Mouse (Mus musculus) kidney, adult 8-10 months (tissue): ENCODE data around the gene Orm1.

ENCODE experiments used
- DNase-seq, 2 experiments: peaks; one replicate each; pipeline ENCODE4 v3.0.0; 2022

Gene Orm1

DNA sequence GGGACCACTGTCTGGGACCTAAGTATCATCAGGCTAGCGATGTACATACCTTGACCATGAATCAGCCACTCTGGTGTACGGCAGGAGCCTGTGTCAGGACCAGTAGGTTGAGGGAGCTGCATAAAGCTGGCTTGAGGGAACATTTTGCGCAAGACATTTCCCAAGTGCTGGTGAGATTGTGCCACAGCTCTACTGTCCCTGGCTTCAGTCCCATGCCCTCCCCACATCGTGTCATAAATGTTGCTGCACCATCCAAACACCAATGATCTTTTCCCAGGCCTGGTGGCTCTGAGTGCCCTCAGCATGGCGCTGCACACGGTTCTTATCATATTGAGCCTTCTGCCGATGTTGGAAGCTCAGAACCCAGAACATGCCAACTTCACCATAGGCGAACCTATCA is at the start of gene Orm1:
TSS of gene Orm1 (plus strand) at position 266 of the 400 bp plus-strand sequence.
- DNase-seq, result no peak

DNA sequence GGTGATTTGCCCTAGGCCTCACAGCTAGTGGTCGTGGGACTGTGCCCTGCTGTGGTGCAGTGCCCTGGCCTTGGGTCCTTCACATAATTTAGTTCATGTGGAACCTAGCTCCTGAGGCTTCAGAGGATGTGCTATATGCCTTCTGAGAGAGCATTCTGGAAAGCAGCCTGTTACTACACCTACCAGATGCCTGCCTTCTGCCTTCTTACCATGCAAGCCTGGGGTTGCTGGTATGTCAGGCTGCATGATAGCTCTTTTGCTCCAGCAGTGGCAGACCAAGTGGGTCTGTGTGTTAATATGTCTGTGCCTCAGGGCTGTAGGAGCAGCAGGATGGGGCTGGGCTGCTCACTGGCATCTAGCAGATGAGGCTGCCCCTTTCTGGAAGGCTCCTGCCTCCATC is 48.7 kb upstream of the Orm1 start:
- DNase-seq, result no peak

DNA sequence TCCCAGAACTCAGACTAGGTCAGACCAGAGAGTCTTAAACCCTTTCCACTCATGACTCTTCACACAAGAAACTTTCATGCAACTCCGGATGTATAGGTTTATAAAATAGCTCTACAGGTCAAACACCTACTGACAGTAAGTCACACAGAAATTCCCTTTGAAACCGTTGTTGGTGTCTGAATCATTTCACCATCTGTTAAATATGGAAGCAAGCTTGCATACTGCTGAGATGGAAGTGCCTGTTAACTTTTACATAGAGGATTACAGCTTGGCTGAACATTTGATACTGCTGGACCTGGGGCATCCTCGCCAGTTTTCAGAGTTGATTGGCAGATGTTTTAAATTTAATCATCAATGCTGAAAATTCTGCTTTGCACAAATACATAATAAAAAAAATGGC is 48.1 kb upstream of the Orm1 start:
- DNase-seq, result no peak

DNA sequence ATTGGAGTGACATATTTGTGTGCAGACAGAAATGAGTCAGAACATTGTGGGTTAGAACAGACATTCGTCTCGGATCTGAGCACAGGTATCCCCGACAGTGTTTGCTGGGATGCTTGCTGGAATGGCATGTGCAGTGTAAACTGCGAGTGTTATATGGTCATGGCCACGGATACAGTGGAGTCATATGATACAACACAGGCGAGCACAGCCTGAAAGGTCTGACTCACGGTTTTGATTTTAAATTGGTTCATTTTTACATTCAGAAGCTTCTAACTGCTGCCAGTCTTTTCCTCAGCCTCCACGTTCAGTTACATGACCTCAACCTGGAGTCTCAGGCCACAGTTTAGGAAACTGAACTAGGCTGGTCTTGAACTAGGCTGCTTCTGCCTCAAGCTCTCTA is 47.5 kb upstream of the Orm1 start:
- DNase-seq, result no peak

DNA sequence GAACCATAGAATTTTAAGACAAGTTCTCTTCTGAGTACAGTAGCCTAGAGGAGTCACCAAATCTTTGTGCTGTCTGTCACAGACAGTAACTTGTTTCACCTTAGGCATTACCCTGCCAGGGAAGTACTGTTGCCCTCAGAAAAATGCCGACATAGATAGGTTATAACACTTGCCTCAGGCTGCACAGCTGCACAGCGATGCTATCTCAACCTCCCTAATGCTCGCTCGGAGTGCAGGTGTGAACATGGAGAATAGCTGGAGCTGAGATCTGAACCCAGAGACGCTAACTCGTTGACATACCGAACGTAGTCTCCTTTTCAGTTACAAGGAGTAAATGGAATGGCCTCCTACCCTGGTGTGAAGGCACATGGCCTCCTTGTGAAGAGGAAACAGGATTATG is 46.2 kb upstream of the Orm1 start:
- no peak for DNase-seq

DNA sequence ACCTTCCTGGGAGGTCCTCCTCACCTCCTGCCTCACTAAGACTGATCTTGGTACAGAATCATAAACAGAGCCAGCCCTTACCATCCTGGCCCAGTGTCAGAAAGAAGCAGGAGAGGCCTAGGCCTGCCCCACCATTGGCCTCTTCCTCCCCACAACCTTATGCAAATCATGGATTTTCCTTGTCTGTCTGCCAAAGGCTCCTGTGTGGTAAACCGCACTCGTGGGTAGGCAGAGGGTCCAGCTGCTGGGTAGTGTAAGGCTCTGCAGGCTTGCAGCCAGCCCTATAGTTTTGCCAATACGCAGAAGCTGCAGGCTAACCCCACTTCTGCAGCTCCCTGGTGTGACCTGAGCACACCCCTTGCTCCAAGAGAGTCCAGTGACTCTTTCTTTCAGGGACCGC is 41.7 kb upstream of the Orm1 start:
- no peak for DNase-seq

DNA sequence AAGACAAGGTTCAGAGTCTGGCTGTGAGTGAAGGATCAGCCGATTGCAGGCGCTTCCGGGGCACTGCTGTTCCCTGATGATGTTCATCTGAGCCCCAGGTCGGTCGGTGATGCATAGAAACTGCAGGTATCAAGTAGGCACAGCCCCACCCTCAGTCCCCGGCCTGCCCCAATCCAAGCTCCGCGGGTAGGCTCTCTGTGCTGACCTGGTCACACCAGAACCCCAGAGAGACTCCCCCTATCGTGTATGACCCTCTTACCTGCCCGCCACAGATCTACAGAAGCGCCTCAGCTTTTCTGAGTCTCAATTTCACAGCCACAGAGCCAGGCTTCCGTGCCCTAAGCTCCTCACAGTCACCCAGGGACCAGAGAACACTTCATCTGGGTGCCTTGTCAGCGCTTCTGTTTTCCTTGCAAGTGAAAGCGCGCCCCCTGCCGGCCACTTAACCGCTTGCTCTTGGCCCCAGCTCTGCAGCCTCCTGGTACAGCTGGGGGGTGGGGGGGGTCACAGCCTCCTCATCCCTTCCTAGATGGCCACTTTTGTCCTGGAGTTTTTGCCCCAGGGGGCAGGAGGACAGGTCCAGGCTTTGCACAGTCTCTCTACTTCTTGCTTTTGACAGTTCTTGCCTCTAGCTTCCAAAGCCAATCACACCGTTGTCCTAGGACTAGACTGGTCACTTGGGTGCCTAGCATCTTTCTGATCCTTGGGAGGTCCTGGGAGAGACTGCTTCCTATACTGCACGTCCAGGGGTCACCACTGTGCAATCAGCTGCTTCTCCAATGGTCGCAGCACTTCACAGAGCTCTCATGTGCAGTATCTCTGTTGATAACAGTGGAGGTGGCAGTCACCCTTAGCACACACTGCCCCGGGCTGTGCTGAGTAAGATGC is 36.9 kb upstream of the Orm1 start:
- DNase-seq, result peak; percentile 81 to 92

DNA sequence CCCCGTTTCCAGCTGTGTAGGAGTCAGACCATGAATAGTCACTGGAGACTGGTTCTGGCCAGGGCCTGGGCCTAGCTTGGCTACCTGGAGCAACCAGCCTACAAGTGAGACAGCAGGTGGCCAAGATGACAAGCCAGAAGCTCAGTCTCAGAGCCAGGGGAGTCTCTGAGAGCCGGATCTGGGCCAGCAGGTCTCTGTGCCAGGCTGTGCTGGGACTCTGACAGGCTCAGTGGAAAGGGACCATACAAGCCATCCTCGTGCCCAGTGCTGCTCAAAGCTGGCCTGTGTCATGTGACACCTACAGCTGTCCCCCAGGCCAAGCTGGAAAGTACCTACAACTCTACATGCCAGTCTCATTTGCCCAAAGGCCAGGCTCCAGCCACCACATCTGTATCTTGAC is 36.0 kb upstream of the Orm1 start:
- no peak for DNase-seq

DNA sequence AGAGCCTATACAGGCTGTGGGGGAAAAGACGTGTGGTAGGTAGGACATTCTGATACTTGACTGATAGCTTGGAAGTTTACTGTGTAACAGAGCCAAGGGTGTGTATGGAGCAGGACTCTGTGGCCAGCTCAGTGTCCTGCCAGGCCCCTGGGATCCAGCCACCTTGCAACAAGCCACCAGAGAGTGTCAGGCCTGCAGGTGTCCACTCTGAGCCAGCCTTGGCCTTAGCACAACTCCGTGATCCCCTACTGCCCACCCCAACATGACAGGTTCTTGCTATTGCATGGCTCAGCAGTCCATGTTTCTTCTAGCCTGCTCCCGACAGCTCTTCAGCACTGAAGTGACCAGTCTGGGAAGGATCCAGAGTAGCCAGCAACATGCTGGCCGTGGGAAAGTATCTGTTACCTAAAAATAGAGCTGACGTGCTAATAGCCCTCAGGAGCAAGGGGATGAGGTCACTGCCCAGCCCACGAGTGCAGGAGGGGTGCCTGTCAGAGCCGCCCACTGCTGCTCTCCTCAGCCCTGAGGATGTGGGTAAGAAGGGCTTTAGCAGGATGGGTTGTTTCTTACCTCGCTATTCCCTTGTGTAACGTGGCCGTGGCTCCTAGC is 34.0 kb upstream of the Orm1 start:
- no peak for DNase-seq

DNA sequence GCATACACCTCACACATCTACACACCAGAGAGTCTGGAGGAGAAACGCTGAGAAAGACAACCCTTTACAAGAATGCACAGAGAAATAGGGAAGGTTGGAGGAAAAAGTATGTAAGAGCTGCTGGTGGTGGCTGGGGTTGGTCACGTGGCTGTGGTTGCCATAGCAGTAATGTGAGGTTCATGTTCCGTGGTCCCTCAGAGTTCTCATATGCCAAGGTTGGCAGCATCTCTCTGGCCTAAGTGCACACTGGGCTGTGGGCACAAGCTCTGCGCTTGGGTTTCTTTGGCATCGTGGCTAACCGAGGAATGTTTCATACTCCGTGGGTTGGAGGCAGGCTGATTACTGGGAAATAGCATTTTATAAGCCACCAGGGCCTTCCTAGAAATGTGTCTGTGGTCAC is 32.9 kb upstream of the Orm1 start:
- DNase-seq, result no peak

DNA sequence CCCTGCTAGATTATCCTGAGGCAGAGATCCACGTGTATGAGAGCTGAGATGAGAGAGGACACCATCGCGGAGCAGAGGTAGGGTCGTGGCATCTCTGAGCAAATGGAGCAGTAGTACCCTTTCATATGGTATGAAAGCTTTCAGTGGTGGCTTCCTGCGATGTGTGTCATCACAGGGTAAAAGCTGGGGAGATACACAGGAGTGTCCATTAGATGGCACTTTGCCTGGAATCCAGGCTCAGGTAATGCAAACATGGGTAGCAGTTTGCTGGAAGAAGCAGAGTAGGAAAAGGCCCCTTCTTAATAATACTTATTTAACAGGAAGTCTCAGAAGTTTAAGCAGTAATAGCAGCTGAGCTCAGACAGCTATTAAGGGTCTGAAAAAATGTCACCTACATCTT is 30.3 kb upstream of the Orm1 start:
- DNase-seq, result no peak

DNA sequence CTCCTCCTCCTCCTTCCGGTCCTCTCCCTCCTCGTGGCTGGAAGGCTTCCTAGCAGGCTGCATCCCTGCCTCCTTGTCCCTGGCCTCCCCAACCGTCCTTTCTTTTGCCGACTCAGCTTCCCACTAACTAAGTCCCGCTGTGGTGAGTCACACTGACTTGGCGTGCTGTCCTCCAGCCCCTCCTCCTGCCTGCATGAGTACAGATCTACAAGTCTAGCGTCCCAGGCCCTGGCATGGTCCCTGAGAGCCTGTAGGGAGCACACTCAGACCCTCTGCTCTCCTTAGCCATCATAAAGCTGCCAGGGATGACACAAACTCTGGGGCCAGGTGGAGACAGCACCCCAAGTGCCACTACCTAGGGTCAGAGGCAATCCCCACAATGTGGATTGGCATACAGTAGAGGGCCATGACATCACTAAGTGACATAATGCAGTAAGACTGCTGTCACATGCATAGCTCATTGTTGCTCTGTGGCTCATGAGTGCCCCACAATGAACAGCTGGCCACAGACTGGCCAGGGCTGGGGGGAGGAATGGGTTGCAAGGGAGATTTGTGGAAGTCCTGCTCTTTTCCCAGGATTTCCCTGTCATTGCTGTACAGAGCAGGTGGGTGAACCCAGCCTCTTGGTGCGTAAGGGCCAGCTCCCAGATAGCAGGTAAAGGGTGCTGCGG is 28.1 kb upstream of the Orm1 start:
- DNase-seq, result peak in 1 of 2 experiments; percentile 19

DNA sequence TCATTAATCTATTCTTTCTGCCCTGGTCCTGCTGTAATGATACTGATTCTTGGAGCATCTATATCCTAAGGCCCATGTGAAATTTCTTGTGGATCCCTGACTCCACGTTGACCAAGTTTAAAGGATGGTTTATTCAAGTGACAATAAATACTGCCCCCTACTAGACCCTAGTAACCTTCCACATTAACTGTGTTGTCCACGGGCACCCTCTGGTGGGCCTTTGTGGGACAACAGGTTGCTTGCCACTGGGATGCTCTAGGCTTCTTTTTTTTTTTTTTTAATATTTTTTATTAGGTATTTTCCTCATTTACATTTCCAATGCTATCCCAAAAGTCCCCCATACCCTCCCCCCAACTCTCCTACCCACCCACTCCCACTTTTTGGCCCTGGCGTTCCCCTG is 24.8 kb upstream of the Orm1 start:
- peak; percentile 28 to 61 for DNase-seq

DNA sequence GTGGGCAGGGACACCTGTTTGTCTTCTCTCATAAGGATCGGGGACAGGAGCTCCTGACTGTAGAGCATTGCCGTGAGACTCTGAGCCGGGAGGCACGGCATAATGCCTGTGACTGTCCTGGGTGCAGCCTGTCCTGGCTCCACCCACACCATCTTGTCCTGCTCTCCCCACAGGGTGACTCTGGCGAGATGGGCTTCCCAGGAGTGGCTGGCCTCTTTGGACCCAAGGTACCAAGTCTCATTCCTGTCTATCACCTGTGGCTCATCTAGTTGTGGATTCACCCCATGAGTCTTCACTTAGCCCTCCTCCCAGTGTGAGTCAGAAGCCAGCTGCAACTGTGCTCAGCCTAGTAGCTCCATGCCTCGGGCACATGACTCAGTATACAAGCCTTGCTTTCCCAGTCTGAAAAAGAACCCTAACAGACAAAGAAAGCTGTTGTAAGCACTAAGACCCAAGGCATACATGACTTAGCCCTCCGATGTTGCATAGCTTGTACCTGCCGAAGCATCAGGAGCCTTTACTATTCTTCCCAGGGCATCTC is 21.0 kb upstream of the Orm1 start:
- DNase-seq, result no peak

DNA sequence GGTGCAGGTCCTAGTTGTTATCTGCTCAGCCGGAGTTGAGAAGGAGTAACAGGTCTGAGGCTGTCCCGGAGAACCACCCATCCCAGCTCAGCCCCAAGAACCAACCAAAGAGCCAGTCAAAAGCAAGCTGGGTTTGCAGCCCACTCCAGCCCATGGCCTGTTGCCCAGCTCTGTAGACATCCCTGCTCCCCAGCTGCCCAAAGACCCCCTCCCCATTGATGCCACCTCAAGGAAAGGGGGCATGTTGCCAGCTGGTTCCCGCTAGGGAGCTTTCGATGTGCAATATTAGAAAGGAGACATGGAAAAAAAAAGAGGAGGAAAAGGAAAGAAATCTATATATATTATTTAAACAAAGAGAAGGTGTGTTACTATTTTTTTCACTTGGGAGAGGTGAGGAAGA is 11.0 kb upstream of the Orm1 start:
- DNase-seq, result no peak

DNA sequence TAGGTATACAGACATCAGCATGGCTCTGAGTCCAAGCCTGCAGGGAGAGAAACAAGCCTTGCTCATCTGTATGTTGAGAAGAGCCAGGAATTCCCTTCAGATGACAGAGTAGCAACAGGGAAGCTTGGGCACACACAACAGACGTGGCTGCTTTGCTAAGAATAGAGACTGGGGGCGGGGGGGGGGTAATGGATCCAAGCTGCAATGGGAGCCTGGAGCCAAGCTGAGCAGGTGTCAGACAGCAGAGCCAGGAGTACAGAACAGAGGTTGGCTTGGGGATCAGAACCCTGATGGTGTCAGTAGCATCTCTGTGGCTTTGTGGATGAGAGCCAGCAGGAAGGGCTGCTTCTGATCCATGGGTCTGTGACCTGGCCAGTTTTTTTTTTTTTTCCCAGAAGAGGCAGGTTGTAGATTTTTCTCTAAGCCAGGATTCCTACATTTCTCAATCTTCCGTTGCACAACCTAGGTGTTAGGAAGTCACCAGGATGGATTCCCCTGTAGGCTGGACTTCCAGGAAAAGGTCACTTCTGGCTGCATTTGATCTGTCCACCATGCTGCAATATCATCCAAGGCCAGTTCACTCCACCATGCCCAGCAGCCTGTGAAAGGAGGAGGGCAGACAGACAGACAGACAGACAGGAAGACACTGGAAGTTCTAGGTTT is 5.8 kb upstream of the Orm1 start:
- no peak for DNase-seq

DNA sequence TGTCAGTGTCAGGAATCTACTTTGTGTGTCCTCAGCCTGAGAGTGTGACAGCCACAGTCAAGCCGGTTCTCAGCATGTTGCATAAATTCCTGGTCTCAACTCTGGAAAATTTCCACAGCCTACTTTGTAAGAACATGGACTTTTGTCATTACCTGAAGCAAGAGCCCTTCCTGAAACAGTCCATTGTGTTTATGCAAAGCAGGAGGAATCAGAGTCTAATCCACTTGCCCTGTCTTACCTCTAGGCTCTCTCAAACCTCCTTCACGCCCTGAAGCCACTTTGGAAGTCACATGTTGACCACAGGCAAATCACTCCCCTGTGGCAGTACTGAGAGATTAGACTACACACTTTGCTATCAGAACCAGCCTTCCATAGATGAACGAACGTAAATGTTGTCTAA is 1.9 kb upstream of the Orm1 start:
- no peak for DNase-seq

DNA sequence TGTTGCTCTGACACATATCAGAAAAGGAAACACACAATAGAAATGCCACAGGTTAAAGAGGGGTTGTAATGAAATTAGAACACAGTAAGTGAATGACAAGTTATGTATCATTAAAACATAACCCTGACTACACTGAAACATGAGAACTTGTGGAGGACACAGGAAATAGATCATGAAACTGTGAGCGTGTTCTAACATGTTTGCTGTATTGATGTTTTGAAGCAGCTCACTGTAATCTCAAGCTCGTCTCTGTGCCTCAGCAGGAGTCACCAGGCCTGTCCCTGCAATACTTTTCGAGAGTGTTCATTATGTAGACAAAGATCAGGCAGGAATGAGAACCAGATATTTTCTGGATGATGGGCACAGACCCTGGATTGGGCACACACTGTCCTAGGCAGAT is 752 bp upstream of the Orm1 start:
- DNase-seq, result no peak

DNA sequence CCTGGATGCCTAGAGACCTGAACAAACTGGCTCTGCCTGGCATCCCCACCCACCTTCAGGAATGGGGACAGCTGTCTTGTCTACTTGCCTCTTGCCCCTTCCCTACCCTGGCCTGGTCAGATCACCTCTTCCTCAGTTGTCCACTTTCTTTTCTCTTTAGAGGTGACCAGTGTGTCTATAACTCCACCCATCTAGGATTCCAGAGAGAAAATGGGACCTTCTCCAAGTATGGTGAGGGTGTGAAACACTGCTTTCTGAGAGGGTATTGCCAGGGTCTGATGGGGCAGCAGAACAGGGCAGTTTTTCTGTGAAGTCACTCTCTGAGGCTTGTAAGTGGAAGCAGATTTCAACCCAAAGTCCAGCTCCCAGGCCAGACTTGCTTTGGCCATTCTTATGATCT is 901 bp downstream of the Orm1 start:
- DNase-seq, result no peak

DNA sequence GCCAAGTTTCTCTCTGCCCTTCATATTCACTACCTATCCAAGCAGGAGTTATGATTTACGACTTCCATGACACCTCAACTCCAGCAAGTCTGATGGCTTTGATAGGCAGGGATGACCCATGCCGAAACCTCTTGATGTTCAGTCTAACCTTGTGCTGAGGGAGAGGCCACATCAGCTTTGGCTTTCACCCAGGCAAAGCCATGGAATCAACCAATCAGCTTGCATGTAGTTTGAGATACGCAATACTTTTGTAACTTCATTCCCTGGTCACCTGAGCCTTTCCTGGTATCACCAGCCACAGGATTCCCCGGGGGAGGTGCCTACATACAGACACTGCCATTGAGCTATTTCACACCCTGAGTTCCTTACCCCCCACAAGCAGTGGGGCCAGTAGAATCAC is 2.3 kb downstream of the Orm1 start:
- no peak for DNase-seq

DNA sequence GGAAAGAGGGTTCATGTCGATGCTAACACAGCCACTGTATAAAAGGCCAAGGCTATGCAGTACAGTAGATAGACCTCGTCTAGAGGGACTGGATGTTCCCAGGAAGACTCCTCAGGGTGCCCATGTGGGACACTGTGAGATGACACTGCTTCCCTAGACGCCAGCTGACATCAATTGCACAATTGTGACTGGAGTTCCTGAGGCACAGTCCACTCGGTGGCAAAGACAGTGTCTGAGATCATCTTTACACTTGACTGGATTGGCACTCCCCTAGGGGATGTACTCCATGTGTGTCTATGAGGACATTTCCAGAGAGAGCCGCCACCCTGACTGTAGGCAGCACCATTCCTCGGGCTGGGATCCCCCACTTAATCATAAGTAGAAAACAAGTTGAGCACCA is 4.2 kb downstream of the Orm1 start:
- no peak for DNase-seq

DNA sequence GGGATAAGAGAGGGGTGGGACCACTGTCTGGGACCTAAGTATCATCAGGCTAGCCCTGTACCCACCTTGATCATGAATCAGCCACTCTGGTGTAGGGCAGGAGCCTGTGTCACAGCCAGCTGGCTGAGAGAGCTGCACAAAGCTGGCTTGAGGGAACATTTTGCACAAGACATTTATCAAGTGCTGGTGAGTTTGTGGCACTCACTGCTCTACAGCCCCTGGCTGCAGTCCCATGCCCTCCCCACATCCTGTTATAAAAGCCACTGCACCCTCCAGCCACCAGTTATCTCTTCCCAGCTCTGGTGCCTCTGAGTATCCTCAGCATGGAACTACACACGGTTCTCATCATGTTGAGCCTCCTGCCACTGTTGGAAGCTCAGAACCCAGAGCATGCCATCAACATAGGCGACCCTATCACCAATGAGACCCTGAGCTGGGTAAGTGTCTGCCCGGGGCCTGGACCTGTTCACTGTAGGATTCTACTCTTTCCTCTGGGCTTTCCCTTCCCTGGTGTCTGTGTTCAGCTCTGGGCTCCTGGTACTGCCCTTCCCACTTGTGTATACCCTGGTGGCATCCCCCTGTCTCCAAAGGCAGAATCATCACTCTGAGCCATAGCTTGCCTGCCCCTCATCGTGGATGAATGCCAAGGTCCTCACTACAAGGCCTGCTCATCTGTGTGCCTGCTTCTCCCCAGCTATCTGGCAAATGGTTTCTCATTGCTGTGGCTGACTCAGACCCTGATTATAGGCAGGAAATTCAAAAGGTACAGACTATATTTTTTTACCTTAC is 11.7 kb downstream of the Orm1 start, which contains the start of gene Orm3:
TSS of gene Orm3 (plus strand) at position 286 of the 789 bp plus-strand sequence.
- no peak for DNase-seq
